Mouse (Mus musculus) lung, postnatal 14 days (tissue): ENCODE measurements around the gene Duxf3.
"Not testable (repeated sequence)": the region's sequence is repeated elsewhere in the genome, so short reads cannot be mapped to it uniquely, and the experiment has no call there.

Source experiments
- DNase-seq: peaks from one replicate; pipeline ENCODE4 v3.0.0; 2021

Gene Duxf3

DNA sequence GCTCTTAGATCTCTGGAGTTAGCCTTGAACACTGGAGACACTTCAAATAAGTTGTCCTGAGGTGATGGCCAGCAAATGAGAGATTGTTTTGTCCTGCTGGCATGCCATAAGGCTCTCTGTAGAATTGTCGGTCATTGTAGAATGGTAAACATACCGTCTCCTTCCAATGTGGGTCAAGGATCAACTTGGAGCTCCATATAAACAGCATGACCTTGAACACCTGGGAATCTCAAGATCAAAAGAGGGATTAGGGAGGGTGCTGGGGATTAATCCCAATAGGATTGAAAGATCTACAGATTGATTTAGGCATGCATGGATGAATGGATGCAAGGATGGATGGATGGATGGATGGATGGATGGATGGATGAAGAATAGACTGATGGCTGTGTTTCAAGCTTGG lies 10.9 kb downstream of the Duxf3 start:
- DNase-seq: not testable (repeated sequence)

GRCm38 (mm10) chr10:58220726-58221125 lies 11.7 kb downstream of the Duxf3 start:
- DNase-seq: no peak

- no peak for DNase-seq
These were observed 15.1 kb downstream of the Duxf3 start for GRCm38 (mm10) chr10:58217366-58217765.

DNA sequence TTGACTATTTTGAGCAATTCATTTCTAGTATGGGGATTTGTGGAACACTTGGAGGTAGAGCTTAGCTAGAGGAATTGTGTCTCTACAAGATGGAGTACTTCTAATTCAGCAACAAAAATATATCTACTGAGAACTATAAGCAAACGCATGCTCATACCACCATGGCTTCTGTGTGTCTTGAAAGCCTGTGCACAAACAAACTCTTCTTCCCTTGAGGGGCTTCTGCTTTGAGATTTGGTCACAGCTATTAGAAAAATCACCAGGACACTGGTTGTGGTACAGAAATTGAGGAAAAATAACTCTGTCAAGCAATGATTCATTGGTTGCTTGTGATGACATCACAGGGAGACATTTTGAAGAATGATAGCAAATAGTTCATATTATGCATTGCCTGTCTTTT lies 17.1 kb downstream of the Duxf3 start:
- no peak for DNase-seq

GRCm38 (mm10) chr10:58214934-58215333 lies 17.5 kb downstream of the Duxf3 start:
- DNase-seq: no peak

GRCm38 (mm10) chr10:58214497-58214896 lies 18.0 kb downstream of the Duxf3 start:
- DNase-seq: no peak

GRCm38 (mm10) chr10:58212230-58212629 lies 20.2 kb downstream of the Duxf3 start:
- no peak for DNase-seq

DNA sequence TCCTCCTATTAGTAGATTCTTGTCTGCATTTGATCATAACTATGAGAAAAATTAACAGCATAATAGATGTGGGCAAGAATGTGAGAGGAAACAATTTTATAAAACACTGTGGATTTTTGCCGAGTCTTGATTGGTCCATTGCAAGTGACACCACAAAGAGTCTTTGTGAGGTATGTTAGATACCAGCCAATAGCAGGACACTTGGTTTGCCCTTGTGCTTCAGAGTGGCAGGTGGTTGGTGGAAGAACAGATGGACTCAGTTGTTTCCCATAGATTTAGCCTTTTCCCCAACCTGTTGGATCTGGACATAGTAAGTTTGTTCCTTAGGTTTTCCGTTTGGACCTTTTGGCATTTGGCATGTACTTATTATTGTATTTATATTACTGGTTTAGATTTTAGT lies 21.3 kb downstream of the Duxf3 start:
- no peak for DNase-seq

GRCm38 (mm10) chr10:58210514-58210913 lies 22.0 kb downstream of the Duxf3 start:
- DNase-seq: no peak

DNA sequence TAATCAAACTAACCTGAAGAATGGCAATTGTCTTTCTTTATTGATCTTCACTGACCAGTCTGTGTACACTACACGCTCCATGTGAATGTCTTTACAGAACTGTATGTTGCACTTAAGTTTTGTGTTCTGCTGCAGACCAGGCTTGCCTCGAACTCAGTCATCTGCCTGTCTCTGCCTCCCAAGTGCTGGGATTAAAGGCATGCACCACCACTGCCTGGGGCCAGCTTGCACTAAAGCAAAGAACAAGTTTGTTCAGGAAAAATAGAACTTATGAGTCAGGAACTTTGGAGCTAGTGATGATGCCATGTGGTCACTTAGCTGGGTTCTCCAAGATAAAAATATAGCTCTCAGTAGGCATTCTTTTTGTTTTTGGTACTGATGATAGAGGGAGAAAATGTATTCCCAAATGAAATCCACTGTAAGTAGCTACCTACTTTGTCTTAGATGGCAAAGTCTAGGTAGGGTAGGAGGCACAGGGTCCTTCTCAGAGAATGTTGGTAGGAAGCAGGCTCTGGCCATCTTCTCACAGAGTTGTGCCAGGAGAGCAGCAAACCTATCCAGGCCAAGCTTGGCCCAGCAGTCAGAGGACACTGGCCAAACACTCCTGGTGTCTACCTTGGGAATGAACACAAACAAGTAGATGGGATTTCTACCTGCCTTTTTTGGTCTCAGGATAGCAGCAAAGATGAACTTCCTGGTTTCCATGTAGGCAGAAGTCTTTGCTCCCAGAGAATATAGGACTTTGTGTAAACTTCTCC lies 22.6 kb downstream of the Duxf3 start:
- no peak for DNase-seq

GRCm38 (mm10) chr10:58206639-58207404 lies 25.7 kb downstream of the Duxf3 start:
- no peak for DNase-seq

GRCm38 (mm10) chr10:58205986-58206385 lies 26.5 kb downstream of the Duxf3 start:
- no peak for DNase-seq
